Comparison of ENCODE assay signal across 16 mouse cellular contexts in the genomic region with DNA sequence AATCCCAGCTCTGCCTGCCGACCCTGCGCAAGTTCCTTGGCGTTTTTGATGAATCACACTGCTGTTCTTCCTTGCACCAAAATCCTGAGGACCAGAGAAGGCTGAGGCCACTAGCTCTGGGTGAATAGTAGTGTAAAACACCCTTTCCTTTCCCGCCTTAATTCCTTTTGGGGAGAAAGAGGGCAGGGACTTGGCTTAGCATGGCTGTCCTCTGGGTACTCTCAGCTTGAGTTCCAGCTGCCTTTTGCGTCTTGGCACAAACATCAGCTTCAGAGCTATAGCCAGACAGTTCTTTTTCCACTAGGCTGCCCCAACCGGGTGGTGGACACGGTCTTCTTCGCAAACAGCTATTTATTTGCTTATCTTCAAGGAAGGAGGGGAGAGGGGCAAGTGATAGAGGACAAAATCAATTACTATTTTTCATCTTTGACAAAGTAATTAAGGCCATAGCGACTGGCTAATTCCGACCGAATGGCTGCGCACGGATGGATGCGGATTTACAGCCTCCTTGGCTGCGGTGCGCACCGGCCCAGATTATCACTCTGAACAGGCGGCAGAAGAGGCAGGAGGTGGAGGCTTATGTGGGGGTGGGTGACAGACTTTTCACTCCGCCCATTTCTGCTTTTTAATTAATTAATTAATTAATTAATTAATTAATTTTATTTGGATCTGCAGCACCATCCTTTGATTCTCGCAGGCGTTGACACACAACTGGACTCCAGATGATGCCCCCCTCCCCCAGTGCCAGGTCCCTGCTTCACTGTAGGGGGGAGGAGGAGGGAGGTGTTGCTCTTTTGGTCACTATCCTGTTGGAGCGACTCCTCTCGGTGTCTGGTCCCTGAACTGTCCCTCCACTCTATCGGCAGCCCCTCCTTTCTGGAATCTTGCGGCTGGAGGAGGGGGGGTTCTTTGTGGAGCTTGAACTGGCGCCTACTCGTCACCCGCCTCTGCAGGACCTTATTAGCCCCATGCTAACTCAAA. TPM values are rescaled to one million over a fixed set of nuclear protein-coding genes. Genes with fewer than 3 reads are reported as not detected.
A peak's percentile ranks its signal among the peaks of the same experiment; 100 is the strongest.
DNase-seq lines count a peak whose midpoint lies in the region; ATAC-seq and TF ChIP-seq lines count a peak whose summit lies in the region.
"Had no signal": no experiment of that assay in that cellular context is flagged by ENCODE, and none has a peak within 500 bp of the region (broad histone marks: within the 10 kb centered on the region; RNA-seq: fewer than 3 reads in every experiment).

No protein-coding gene starts in this region.

- no peaks in the 10 kb centered on the region for H3K36me3 ChIP-seq in kidney, adult 2 months (ENCODE audit: control insufficient read depth, insufficient read depth, low read length)
- no peaks in the 10 kb centered on the region for H3K36me3 ChIP-seq in E14TG2a.4 (ENCODE audit: insufficient read depth, low read length)
- H3K36me3 ChIP-seq in hindbrain, embryonic 12.5 days: no peaks in the 10 kb centered on the region
- no peaks in the 10 kb centered on the region for H3K36me3 ChIP-seq in midbrain, embryonic 16.5 days (ENCODE audit: control insufficient read depth, insufficient read depth, low read length)
- H3K36me3 ChIP-seq: forebrain, embryonic 15.5 days; heart, embryonic 13.5 days had no signal

- no peaks in the 10 kb centered on the region for H3K9me3 ChIP-seq in E14TG2a.4 (ENCODE audit: low read length)
- H3K9me3 ChIP-seq in hindbrain, embryonic 12.5 days (replicated peaks): no peaks in the 10 kb centered on the region
- H3K9me3 ChIP-seq in midbrain, embryonic 16.5 days (replicated peaks; ENCODE audit: control insufficient read depth, low read length, poor library complexity, severe bottlenecking): no peaks in the 10 kb centered on the region
- H3K9me3 ChIP-seq: forebrain, embryonic 15.5 days; heart, embryonic 13.5 days had no signal

- no peak overlapping the region for H3K27ac ChIP-seq in kidney, adult 2 months (ENCODE audit: insufficient read depth, low read depth, low read length)
- H3K27ac ChIP-seq in hindbrain, embryonic 12.5 days: peak overlapping the region; percentile 90
- no peak overlapping the region for H3K27ac ChIP-seq in midbrain, embryonic 16.5 days (ENCODE audit: low read length)
- H3K27ac ChIP-seq: forebrain, embryonic 15.5 days; heart, embryonic 13.5 days; layer of hippocampus, adult 2 months; liver, embryonic 14.5 days had no signal

- TF ChIP-seq CTCF in kidney, adult 2 months (conservative IDR thresholded peaks at IDR 0.05; ENCODE audit: insufficient read depth, insufficient read length, low read depth, low read length): no peak
- no peak for TF ChIP-seq CTCF in E14TG2a.4 (conservative IDR thresholded peaks at IDR 0.05; ENCODE audit: low read length)

- TF ChIP-seq POLR2A in kidney, adult 2 months (IDR thresholded peaks at IDR 0.05; ENCODE audit: low read depth, low read length): no peak

- ATAC-seq in hindbrain, embryonic 12.5 days (ENCODE audit: low FRiP score): peak; percentile 55
- ATAC-seq in midbrain, embryonic 16.5 days: peak; percentile 44; the same call in 1 of the 2 replicates
- no peak for ATAC-seq in erythroblast, adult 5-6 weeks (replicated peaks; ENCODE audit: low FRiP score, poor library complexity, severe bottlenecking)
- ATAC-seq: forebrain, embryonic 15.5 days had no signal

- 0 out of 2 replicates have a peak overlapping the region, but pooled peaks have one; percentile 6 for H3K9ac ChIP-seq in hindbrain, embryonic 12.5 days
- no peak overlapping the region for H3K9ac ChIP-seq in midbrain, embryonic 16.5 days (ENCODE audit: low read depth, low read length)
- H3K9ac ChIP-seq: forebrain, embryonic 15.5 days; heart, embryonic 13.5 days; liver, embryonic 14.5 days had no signal

- peak overlapping the region; percentile 38 for H3K4me2 ChIP-seq in hindbrain, embryonic 12.5 days (replicated peaks)
- no peak overlapping the region for H3K4me2 ChIP-seq in midbrain, embryonic 16.5 days (ENCODE audit: low read length)
- H3K4me2 ChIP-seq: forebrain, embryonic 15.5 days; heart, embryonic 13.5 days had no signal

- WGBS in kidney, adult 2 months: 3% methylated on average over 28 of the region's 28 CpGs
- WGBS in hindbrain, embryonic 12.5 days: 3% methylated on average over 28 of the region's 28 CpGs
- 1% methylated on average over 28 of the region's 28 CpGs for WGBS in midbrain, embryonic 16.5 days

- peaks cover 3% of the 10 kb centered on the region; the same call in 1 of the 2 replicates for H3K4me1 ChIP-seq in kidney, adult 2 months (ENCODE audit: control insufficient read depth, insufficient read depth, low read length)
- H3K4me1 ChIP-seq in E14TG2a.4 (replicated peaks; ENCODE audit: low read depth, low read length): peaks cover 38% of the 10 kb centered on the region
- peaks cover 9% of the 10 kb centered on the region for H3K4me1 ChIP-seq in hindbrain, embryonic 12.5 days
- H3K4me1 ChIP-seq in midbrain, embryonic 16.5 days (ENCODE audit: control insufficient read depth, insufficient read depth, low read length): peaks cover 8% of the 10 kb centered on the region; the same call in 1 of the 2 replicates

- DNase-seq in kidney, adult 2 months: peak; percentile 26
- no peak for DNase-seq in kidney, postnatal 10 days
- DNase-seq in spleen, postnatal 36 days (ENCODE audit: low spot score in 2 of 2): no peak
- DNase-seq: cerebellum, adult 2 months; gastrocnemius, postnatal 36 days; thymus, adult 2 months had no signal

- H3K4me3 ChIP-seq in kidney, adult 2 months (ENCODE audit: insufficient read depth, low read depth, low read length): no peak overlapping the region
- peak overlapping the region; percentile 30; the same call in 1 of the 2 replicates for H3K4me3 ChIP-seq in E14TG2a.4 (replicated peaks; ENCODE audit: low read length)
- H3K4me3 ChIP-seq in hindbrain, embryonic 12.5 days: peak overlapping the region; percentile 20; the same call in 1 of the 2 replicates
- no peak overlapping the region for H3K4me3 ChIP-seq in midbrain, embryonic 16.5 days (ENCODE audit: low read depth, low read length)
- H3K4me3 ChIP-seq: forebrain, embryonic 15.5 days; heart, embryonic 13.5 days; layer of hippocampus, adult 2 months; myocyte had no signal

- peaks cover 5% of the 10 kb centered on the region; the same call in 1 of the 2 replicates for H3K27me3 ChIP-seq in kidney, adult 2 months (replicated peaks; ENCODE audit: control insufficient read depth, insufficient read depth, low read length)
- H3K27me3 ChIP-seq in E14TG2a.4 (ENCODE audit: insufficient read depth, low read length): peaks cover 82% of the 10 kb centered on the region
- peaks cover 94% of the 10 kb centered on the region for H3K27me3 ChIP-seq in hindbrain, embryonic 12.5 days
- H3K27me3 ChIP-seq in midbrain, embryonic 16.5 days (ENCODE audit: control insufficient read depth, insufficient read depth, low read depth, low read length): peaks cover 33% of the 10 kb centered on the region

RNA-seq across cellular contexts. Expression of a gene that starts 2.5 kb away (rescaled TPM):
- polyA plus RNA-seq in kidney, adult 2 months (2012; rRNA removed): 0.03 TPM in 1 of 2 replicates, not detected in the other
- 8.2 and 10.0 TPM in 2 replicates for polyA plus RNA-seq in hindbrain, embryonic 12.5 days (2016; fragmentation: Nextera tagmentation; extraction: Ambion mirVana)
- 0.40 and 0.45 TPM in 2 replicates for polyA plus RNA-seq in midbrain, embryonic 16.5 days (2015; fragmentation: Nextera tagmentation; extraction: Ambion mirVana)
- total RNA-seq in erythroblast, adult 5-6 weeks (2015; ENCODE audit: low replicate concordance): not detected in 2 replicates
- total RNA-seq in erythroblast, adult 5-6 weeks (2017; ENCODE audit: low replicate concordance): not detected in 2 replicates
- total RNA-seq: gastrocnemius, postnatal 36 days; layer of hippocampus, adult 2 months had no signal
- polyA plus RNA-seq: C2C12; forebrain, embryonic 15.5 days; heart, embryonic 13.5 days; myocyte had no signal

Comparison
In these comparisons a context has a peak if more than half of its experiments do, and no peak if none do; other contexts are left out.
1. H3K4me3 ChIP-seq: peak in E14TG2a.4 (single experiment) and hindbrain, embryonic 12.5 days (single experiment); none in kidney, adult 2 months (single experiment) and midbrain, embryonic 16.5 days (single experiment).